Mouse (Mus musculus): Measurements from ENCODE around the gene Colgalt2.
"Not testable (repeated sequence)": the region's sequence is repeated elsewhere in the genome, so short reads cannot be mapped to it uniquely, and the experiment has no call there.

The Colgalt2 gene

DNA sequence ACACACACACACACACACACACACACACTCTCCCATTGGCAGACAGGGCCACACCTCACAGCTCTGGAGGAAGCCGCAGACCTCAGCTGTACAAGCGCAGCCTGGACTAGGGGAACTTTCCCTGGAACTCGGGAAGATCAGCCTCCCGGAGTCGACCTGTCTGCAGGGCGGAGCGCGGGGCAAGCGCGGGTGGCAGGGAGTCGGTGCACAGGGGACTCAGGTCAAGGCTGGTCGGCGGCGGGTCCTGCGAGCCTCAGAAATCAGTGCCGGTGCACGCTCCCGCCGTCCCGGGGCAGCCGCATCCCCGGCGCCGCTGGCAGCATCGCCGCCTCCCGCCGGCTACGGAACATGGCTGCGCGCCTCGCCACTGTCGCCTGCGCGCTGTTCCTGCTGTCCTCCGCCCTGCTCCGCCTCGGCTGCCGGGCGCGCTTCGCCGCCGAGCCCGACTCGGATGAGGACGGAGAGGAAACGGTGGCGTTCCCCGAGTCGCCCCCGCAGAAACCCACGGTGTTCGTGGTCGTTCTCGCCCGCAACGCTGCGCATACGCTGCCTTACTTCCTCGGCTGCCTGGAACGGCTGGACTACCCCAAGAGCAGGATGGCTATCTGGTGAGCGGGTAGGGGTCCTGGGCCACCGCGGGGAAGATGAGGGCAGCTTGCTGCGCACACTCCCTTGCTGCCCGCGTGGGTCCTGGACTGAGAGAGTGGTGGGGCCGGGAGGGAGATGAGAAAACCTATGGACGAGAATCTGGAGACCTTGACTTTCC is at the start of gene Colgalt2:
TSS of gene Colgalt2 (plus strand) at position 41 of the 766 bp plus-strand sequence.
- in situ Hi-C loops (cut with MboI; ENCODE audit: low pct_unique_long_range_greater_than_20kb in 1 of 2, low sequenced_read_pairs in 2 of 2, unreplicated experiment in 1 of 2): no loop called here

DNA sequence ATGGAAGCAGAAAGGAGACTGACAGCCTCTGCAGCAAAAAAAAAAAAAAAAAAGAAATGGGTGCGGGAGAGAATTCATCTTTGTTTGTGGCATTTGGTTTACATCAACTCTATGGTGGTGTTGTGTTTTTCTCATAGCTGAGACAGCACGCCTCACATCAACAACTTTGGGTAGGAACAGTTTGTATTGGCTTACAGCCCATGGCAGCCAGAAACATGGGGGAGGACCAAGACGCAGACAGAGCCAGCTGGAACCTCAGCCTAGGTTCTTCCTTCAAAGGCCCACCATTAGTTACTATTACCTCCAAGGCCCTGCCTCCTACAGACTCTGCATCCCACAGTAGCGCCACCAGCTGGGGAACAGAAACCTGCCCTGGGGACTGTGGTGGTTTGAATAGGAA is 42.9 kb upstream of the Colgalt2 start:
- in situ Hi-C loops (cut with MboI; ENCODE audit: low pct_unique_long_range_greater_than_20kb in 1 of 2, low sequenced_read_pairs in 2 of 2, unreplicated experiment in 1 of 2): no loop called here

DNA sequence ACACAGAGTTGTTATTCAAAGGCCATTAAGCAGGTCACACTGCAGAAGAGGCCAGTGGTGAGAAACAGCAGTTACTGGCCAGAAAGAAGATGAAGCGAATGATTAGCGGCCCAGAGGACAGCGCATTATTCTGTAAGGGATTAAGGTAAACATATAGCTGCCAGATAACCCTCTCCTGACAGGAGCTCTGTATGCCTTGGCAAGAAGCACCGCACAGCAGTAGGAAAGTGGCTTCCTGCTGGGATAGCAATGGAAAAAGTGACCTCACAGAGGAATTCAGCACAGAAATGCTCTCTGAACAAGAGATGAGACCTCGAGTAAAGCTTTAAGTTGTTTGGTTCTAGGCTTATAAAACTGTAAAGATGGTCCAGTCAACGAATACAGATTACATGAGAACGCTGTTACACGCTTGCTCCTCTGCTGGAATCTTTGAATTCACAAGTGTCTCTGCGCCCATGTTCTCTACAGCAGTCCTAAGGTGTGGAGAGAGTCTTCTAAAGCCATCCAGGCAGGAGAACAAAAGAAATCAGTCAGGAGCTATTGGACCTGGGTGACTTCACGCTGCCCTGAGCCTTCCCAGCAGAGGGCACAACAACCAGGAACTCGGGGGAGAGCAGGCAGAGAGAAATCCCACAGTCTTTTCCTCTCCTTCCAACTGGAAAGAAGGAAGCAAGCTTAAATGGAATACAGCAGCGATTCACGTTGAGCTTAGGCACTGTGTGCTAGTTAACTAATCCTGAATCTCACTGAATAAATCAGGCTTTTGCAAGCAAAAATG is 31.1 kb upstream of the Colgalt2 start:
- in situ Hi-C loops (cut with MboI; ENCODE audit: low pct_unique_long_range_greater_than_20kb in 1 of 2, low sequenced_read_pairs in 2 of 2, unreplicated experiment in 1 of 2): no loop called here

DNA sequence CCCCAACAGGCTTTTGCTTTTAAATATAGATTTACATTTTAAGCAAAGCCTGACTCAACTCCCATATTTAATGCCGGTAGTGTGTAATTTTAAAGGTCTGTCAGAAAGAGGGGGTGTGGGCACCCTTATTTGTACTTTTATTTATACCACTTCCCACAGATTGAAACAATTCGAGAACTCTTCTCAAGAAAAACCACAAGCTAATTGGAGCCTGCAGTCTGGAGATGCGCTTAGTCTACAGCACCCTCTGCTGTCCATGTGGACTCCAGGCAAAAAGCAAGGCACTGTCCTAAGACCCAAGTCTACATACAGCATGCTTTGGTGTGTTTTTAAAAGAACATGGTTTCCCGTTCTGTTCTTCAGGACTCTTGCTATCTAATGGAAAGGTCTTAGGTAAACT is 30.5 kb upstream of the Colgalt2 start:
- in situ Hi-C loops (cut with MboI; ENCODE audit: low pct_unique_long_range_greater_than_20kb in 1 of 2, low sequenced_read_pairs in 2 of 2, unreplicated experiment in 1 of 2): no loop called here

DNA sequence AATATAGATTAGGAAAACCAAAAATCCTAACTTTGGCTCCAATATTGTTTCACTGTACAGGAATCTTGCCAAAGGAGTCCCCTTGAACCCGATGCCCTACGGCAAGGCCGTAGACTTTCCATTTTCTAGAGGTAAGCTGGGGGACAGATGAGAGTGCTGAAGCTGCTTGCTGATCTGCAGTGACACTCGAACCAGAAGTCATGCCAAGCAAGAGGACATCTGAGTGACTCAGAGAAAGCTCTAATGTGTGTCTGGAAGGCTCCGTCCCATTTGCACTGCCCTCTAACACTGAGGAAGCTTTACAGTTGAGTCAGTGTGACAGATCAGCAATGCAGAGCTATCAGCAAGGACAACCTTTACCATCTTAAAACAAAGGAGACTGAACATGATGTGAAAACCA is 21.3 kb upstream of the Colgalt2 start:
- in situ Hi-C loops (cut with MboI; ENCODE audit: low pct_unique_long_range_greater_than_20kb in 1 of 2, low sequenced_read_pairs in 2 of 2, unreplicated experiment in 1 of 2): no loop called here

DNA sequence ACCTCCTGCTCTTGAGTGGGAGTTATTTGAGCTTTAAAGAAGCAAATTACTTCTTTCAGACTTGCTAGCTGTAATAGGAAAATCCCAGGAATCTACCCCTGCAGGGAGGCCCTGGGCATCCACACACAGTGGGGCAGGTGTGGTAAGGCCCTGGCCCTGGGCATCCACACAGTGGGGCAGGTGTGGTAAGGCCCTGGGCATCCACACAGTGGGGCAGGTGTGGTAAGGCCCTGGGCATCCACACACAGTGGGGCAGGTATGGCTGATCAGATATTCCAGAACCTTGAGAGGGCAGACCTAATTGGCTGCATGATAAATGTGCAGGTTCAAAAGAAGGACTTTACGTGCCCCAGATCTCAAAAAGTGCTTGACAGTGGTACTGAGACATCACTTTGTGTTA is 15.0 kb upstream of the Colgalt2 start:
- in situ Hi-C loops (cut with MboI; ENCODE audit: low pct_unique_long_range_greater_than_20kb in 1 of 2, low sequenced_read_pairs in 2 of 2, unreplicated experiment in 1 of 2): no loop called here

DNA sequence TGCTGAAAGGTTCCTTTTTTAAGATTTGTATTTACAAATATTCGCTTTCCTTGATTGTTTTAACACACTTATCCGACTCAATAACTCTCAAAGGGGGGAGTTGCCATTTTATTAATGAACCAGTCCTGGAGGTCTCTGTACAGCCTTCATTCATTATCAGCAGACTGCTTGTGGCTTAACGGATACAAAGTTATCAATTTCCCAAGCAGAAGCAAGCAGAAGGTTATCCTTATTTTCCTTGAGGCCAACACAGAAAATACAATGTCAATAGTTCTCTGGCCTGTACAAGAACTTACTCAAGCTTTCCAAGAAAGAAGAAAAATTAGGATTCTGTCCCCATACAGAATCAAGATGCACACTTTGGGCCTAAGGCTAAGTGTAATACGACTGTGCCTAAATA is 13.9 kb upstream of the Colgalt2 start:
- in situ Hi-C loops (cut with MboI; ENCODE audit: low pct_unique_long_range_greater_than_20kb in 1 of 2, low sequenced_read_pairs in 2 of 2, unreplicated experiment in 1 of 2): not testable (repeated sequence)

DNA sequence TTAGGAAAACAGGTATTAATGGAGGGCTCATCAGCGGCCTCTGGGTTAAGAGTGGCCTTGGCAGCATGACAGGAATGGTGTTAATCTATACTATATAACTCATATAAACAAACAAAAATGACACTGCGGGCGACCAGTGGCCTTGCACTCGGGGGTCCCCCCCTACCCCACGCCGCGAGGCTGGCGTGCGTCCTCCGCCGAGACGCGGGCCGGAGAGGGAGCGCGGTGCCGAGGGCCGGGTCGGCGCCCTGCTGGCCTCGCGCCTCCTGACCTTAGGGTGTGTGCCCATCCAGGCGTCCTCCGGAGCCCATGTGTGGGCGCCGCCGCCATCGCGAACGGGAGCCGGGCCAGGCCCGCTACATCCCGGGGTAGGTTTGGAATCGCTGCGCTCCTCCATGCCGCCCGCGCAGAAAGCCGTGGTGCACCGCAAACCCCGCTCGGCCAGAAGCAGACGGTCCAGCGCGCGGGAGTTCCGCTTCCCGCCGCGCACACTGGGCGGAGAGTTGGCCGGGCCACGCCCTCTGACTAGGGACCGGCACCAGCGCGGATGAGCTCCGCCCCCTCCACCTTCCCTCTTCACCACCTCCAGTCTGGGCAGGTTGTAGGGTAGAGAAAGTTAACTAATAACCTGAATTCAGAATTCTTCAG is 13.3 kb upstream of the Colgalt2 start, which contains the start of gene Tsen15:
TSS of gene Tsen15 (minus strand) at position 501 of the 648 bp plus-strand sequence.
- in situ Hi-C loops (cut with MboI; ENCODE audit: low pct_unique_long_range_greater_than_20kb in 1 of 2, low sequenced_read_pairs in 2 of 2, unreplicated experiment in 1 of 2): no loop called here

DNA sequence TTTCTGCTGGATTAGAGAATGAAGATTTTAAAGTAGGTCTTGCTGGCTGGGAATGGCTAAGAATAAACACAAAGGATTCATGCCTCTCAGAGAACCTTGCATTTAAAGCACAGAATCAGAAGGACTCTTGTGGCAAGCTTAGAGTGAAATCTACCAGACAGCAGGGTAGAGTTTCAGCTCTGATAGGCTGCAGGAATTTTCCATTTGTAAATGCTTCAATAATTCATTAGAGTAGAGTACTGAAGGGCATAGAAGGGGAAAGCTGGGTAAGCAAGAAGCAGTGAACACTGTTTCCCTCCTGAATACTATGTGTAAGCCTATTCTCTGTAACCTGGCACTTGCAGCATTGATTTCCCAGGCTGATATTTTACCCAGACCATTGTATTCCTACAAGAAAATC is 10.4 kb upstream of the Colgalt2 start:
- in situ Hi-C loops (cut with MboI; ENCODE audit: low pct_unique_long_range_greater_than_20kb in 1 of 2, low sequenced_read_pairs in 2 of 2, unreplicated experiment in 1 of 2): no loop called here

DNA sequence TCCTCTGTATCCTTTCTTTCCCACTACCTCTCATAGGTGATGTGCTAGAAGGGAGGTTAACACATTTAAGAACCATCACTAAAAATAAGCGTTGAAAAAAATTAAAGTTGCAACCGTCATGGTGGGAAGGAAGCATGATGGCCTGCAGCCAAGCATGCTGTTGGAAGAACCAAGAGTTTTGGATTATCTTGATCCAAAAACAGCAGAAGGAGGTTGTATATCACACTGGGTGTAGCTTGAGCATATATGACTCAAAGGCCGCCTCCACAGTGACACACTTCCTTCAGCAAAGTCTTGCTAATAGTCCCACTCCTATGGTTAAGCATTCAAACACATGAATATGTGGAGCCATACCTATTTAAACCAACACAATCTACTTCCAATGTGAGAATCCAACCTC is 5.5 kb upstream of the Colgalt2 start:
- in situ Hi-C loops (cut with MboI; ENCODE audit: low pct_unique_long_range_greater_than_20kb in 1 of 2, low sequenced_read_pairs in 2 of 2, unreplicated experiment in 1 of 2): no loop called here

DNA sequence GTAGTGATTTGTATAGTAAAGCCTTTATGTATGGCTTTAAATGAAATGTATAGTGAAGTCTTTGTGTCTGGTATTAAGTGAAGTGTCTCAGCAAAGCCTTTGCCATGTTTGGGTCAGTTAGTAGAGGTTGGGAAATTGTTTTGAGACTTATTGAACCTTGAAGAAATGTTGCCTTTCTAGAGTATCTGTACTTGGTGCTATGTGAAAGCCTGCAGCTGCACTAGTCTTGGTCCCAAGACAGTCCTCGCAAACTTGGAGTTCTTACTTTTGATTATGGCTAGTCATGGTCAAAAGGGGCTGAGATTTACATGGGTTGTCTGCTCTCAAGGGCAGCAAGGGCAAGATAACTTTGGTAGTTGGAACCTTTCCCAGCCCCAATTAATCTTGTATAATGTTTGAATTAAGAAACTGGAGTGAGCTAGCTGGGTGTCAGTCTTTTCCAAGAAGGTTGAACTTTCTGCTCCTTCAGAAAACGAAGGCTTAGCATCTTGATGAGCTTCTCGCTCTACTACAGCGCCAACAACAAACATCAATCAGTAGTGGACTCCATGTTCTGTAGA is 4.6 kb upstream of the Colgalt2 start:
- in situ Hi-C loops (cut with MboI; ENCODE audit: low pct_unique_long_range_greater_than_20kb in 1 of 2, low sequenced_read_pairs in 2 of 2, unreplicated experiment in 1 of 2): no loop called here

DNA sequence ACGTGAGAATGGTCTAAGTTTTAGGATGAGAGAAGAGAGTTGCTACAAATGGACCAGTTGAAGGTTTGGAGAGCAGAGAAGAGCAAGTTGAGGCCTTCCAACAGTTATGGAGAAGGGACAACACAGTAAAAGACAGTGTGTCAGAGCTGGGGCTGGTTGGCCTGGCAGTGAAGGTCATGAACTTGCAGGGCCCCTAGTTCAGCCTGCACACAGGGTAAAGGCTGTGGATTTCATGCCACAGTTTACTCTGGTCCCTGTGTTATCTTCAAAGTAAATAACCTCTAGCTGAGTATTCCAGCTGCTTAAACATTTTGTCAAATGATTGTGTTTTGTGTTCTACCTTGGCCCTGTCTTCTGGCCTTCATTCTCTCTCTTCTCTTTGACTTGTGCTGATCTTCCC is 922 bp upstream of the Colgalt2 start:
- in situ Hi-C loops (cut with MboI; ENCODE audit: low pct_unique_long_range_greater_than_20kb in 1 of 2, low sequenced_read_pairs in 2 of 2, unreplicated experiment in 1 of 2): no loop called here

DNA sequence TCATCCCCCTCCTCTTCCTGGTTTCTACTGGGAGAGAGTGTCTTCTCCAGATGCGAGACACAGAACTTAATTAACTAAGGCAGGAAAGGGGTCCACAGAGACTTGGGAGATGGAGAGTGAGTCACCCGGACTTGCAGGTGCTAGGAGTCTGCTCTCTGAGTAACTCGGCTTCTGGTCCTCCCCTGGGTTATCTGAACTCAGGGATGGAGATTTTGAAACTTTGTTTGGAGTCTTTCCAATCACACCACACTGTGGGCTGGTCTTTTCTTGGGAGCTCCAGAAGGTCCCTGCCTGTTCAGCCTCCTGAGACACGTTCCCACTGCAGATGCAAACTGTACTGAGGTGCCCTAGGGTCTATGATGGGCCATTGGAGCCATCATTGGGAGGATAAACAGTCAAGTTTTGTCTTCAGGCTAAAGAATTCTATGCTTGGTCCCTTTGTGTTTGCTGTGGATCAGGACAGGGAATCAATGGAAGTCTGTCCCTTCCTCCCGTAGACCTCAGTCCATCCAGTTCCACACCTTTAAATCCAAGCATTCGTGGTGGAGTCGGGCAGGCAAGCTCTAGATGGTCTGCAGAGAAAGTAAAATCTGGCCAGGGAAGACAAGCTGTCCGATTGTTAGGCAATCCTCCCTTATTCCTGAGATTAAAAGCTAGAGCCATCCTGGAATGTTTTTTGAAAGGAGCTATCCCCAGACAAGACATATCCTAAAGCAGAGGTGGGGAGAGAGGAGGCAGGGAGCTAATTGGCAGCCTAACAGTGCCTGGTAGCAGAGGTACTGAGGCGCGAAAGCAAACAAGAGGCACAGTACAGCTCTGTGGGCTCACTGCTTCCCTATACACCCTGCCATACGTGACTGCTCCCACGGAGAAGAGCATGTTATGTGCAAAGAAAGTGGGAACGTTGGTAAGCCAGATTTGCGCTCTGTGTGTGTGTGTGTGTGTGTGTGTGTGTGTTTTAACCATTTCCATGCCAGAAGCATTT is 1.2 kb downstream of the Colgalt2 start:
- in situ Hi-C loops (cut with MboI; ENCODE audit: low pct_unique_long_range_greater_than_20kb in 1 of 2, low sequenced_read_pairs in 2 of 2, unreplicated experiment in 1 of 2): no loop called here

DNA sequence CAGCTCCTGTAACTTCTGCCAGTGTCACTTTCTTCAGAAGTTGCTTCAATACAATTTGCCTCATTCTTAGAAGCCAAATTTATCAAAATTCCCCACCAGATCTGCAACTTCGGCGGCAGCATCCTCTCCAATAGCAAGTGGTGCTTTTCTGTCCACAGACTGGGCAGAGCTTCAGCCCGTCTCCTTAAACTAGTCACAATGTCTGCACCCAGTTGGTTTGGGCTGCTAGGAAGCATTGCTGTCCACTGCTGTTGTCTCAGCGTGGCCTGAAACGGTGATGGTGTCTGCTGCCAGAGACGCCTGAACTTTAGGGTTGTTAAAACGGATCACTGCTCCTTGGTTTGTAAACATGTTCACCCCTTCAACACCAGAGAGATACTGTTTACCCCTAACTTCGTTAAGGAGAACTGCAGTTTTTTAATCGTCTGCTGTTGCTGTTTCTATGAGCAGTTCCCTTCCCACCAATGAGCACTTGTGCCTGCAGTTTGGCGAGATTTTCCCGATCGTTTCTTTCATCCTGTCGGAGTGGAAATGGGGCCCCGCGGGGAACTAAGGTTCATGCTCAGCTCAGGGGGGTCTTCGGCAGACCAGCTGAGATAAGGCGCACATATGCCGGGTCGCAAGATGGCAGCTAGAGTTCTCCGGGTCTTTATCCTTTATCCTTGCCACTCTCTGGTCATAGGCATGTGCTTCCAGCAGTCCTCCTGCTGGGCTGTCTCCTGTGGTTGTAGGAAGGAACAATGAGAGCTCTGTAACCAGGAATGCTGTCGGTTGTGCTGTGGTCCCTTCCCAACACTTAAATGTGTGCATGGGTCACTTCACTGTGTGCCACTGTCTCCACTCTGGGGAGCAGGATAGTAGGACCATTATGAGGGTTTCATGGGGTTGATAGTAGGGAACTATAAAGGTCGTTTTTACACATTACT is 7.7 kb downstream of the Colgalt2 start:
- in situ Hi-C loops (cut with MboI; ENCODE audit: low pct_unique_long_range_greater_than_20kb in 1 of 2, low sequenced_read_pairs in 2 of 2, unreplicated experiment in 1 of 2): no loop called here

DNA sequence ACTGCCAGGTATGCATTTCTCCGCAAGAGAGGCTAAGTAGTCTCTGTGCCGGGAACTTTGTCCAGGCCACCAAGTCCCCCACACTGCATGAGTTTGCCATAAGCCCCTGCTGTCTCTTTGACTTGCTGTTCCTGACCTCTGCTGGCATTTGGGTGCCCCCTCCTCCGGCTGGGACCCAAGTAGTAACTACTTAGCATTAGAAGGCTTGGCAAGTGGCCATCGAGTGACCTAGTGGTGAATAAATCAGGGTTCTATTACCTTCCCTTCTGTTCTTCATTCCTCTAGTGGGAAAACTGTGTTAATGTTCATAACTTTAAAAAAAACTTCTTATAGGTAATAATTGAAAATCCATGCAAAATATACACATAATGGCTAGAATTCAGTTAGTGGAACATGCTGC is 9.7 kb downstream of the Colgalt2 start:
- in situ Hi-C loops (cut with MboI; ENCODE audit: low pct_unique_long_range_greater_than_20kb in 1 of 2, low sequenced_read_pairs in 2 of 2, unreplicated experiment in 1 of 2): no loop called here

DNA sequence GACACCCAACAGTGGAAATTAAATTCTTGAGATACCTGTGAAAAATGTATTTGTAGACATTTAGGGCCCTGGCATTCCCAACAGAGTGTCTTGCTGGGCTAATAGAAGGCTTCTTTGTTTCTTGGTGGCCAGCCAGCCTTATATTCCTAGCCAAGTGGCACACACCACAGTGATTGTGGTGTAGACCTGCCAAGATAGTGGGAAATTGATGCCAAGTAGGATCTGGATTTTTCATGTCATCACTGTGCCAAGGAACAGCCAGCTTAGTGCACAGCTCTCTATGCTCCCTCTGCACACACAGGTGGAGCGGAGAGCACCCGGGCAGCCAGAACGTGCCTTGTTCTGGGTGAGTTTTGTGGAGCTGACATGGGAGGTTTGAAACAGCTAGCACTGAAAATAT is 11.0 kb downstream of the Colgalt2 start:
- in situ Hi-C loops (cut with MboI; ENCODE audit: low pct_unique_long_range_greater_than_20kb in 1 of 2, low sequenced_read_pairs in 2 of 2, unreplicated experiment in 1 of 2): no loop called here

DNA sequence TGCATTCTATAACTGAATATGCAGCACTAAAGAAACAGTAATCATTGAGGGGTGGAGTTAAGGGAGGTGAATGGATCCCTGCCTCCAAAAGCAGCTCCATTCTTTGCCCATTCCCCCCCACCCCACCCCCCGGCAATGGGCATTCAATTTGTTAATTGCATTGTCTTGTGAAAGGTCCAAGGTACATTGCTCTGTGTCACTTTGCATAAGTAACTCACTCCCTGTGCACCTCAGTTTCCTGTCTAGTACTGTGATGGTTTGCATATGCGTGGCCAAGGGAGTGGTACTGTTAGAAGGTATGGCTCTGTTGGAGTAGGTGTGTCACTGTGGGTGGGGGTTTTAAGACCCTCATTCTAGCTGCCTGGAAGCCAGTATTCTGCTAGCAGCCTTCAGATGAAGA is 13.5 kb downstream of the Colgalt2 start:
- in situ Hi-C loops (cut with MboI; ENCODE audit: low pct_unique_long_range_greater_than_20kb in 1 of 2, low sequenced_read_pairs in 2 of 2, unreplicated experiment in 1 of 2): no loop called here

Measured in mouse embryonic stem cell (cell line).